1 mouse cellular context compared by ENCODE assay signal in the genomic region with DNA sequence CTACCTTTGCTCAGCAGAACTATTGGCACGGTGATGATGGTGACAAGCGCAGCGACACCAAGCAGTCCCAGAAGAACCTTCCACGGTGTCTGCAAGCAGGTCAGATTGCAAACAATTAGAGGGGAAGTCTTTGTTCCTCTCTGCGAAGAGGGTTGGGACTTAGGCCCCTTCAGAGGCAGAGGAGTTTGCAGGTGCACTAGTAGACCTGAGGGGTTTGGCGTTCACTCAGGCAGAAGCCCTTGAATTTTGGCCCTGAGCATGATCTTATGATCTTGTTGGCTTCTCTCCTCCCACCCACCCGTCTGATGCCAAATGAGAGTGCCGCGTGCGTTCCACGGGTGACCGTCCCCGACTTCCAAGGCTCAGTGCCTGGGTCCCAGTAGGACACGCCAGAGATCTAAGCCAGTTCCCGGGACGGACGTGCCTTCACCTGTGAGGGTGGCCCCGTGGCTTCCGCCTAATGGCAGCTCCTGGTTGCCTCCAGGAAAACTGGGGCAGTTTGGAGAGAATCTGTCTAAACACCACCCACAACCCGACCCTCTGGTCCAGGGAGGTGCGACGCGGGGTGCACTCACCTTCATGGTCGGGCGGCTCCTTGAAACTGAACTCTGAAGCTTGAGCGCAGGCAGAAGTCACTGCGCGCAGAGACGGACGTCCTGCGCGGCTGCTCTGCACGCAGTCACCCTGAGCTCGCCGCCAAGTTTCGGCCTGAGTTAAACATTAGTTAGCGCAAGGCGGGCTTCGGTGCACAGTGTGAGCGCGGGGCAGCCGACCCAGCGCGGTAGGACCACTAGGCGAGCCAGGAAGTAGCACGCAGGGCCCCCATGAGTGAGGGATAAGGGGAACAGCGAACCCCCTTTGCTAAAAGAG.
TF ChIP-seq lines count a peak whose summit lies in the region.

No protein-coding gene starts in this region.

TF ChIP-seq in MEL, 35 proteins besides CTCF, POLR2A, EP300 and RAD21 (continued from another document):
- TF ChIP-seq RCOR1 (IDR thresholded peaks at IDR 0.05; ENCODE audit: low read depth, low read length): no peak
- TF ChIP-seq MAFK (IDR thresholded peaks at IDR 0.05; ENCODE audit: borderline replicate concordance, low read depth, low read length): no peak
- no peak for TF ChIP-seq MAX (IDR thresholded peaks at IDR 0.05; ENCODE audit: low read length)
- no peak; the same call in 1 of the 2 replicates for TF ChIP-seq MXI1 (IDR thresholded peaks at IDR 0.05; ENCODE audit: low read depth, low read length)
- TF ChIP-seq ETS1 (IDR thresholded peaks at IDR 0.05; ENCODE audit: low read depth, low read length): no peak; the same call in 1 of the 2 replicates
- TF ChIP-seq MYC (IDR thresholded peaks at IDR 0.05; ENCODE audit: low read depth, low read length): peak; percentile 61; the same call in 1 of the 2 replicates
- no peak for TF ChIP-seq JUND (IDR thresholded peaks at IDR 0.05; ENCODE audit: low read depth, low read length)
- TF ChIP-seq CHD2 (IDR thresholded peaks at IDR 0.05; ENCODE audit: low read length): no peak
- no peak for TF ChIP-seq GATA1 (IDR thresholded peaks at IDR 0.05; ENCODE audit: low read depth, low read length)
- no peak for TF ChIP-seq BHLHE40 (IDR thresholded peaks at IDR 0.05; ENCODE audit: borderline replicate concordance, low read depth, low read length)
- peak; percentile 9; the same call in 1 of the 2 replicates for TF ChIP-seq SMC3 (IDR thresholded peaks at IDR 0.05; ENCODE audit: low read depth, low read length)
- TF ChIP-seq SIN3A (IDR thresholded peaks at IDR 0.05; ENCODE audit: low read length): peak; percentile 61
- no peak for TF ChIP-seq POLR2AphosphoS5 (IDR thresholded peaks at IDR 0.05; ENCODE audit: borderline replicate concordance, low read depth, low read length)
- no peak for TF ChIP-seq MYB (IDR thresholded peaks at IDR 0.05; ENCODE audit: low read depth, low read length)
- TF ChIP-seq ZC3H11A (IDR thresholded peaks at IDR 0.05; ENCODE audit: low read depth, low read length): no peak
- no peak for TF ChIP-seq ZNF384 (IDR thresholded peaks at IDR 0.05; ENCODE audit: low read depth, low read length)
- TF ChIP-seq CHD1 (IDR thresholded peaks at IDR 0.05; ENCODE audit: low read depth, low read length): peak; percentile 77; the same call in 1 of the 2 replicates
- TF ChIP-seq MEF2A (IDR thresholded peaks at IDR 0.05; ENCODE audit: extremely low read depth, insufficient replicate concordance, low read depth, low read length, poor library complexity, severe bottlenecking): no peak
- peak; percentile 63 for TF ChIP-seq TBP (IDR thresholded peaks at IDR 0.05; ENCODE audit: low read depth, low read length)
- peak; percentile 63 for TF ChIP-seq TCF12 (IDR thresholded peaks at IDR 0.05; ENCODE audit: low read depth, low read length)
- TF ChIP-seq MAZ (IDR thresholded peaks at IDR 0.05; ENCODE audit: low read depth, low read length): 0 out of 2 replicates have a peak, but pooled peaks have one; percentile 43
TF ChIP-seq in MEL: peak in this region for 10.
